Mouse (Mus musculus) mature B cell (primary cell): ENCODE data around the gene Ywhag.

Experiments
- in situ Hi-C: fragments of 300-500 bp; cut with MboI; formaldehyde crosslinking; loops from 2 replicates; pipeline ENCODE4 v1.14.3; 2019

Gene Ywhag

GRCm38 (mm10) chr5:135911633-135912220, 22.7 kb downstream of the Ywhag start:
- in situ Hi-C loops, result no loop called here

- in situ Hi-C loops, result no loop called here
Observed at GRCm38 (mm10) chr5:135910813-135911212, 23.6 kb downstream of the Ywhag start.

- in situ Hi-C loops, result no loop called here
Observed at GRCm38 (mm10) chr5:135909646-135910045, 24.8 kb downstream of the Ywhag start.

GRCm38 (mm10) chr5:135908989-135909388, 25.4 kb downstream of the Ywhag start:
- in situ Hi-C loops, result no loop called here

- in situ Hi-C loops, result no loop called here
Observed at GRCm38 (mm10) chr5:135908185-135908584, 26.2 kb downstream of the Ywhag start.

- in situ Hi-C loops, result no loop called here
Observed at GRCm38 (mm10) chr5:135907256-135907655, 27.2 kb downstream of the Ywhag start.

GRCm38 (mm10) chr5:135906846-135907245, 27.6 kb downstream of the Ywhag start:
- in situ Hi-C loops, result no loop called here

- in situ Hi-C loops, result no loop called here
Observed at GRCm38 (mm10) chr5:135905320-135906225, 28.8 kb downstream of the Ywhag start.

GRCm38 (mm10) chr5:135904259-135904658, 30.2 kb downstream of the Ywhag start:
- in situ Hi-C loops, result no loop called here

GRCm38 (mm10) chr5:135903551-135904151, 30.8 kb downstream of the Ywhag start:
- in situ Hi-C loops, result no loop called here

GRCm38 (mm10) chr5:135903058-135903457, 31.4 kb downstream of the Ywhag start:
- in situ Hi-C loops, result no loop called here

GRCm38 (mm10) chr5:135901354-135902095, 32.9 kb downstream of the Ywhag start:
- in situ Hi-C loops, result no loop called here

GRCm38 (mm10) chr5:135900701-135901100, 33.7 kb downstream of the Ywhag start:
- in situ Hi-C loops, result no loop called here

GRCm38 (mm10) chr5:135899833-135900232, 34.6 kb downstream of the Ywhag start:
- in situ Hi-C loops, result no loop called here

GRCm38 (mm10) chr5:135898995-135899394, 35.4 kb downstream of the Ywhag start:
- in situ Hi-C loops, result no loop called here

- in situ Hi-C loops, result no loop called here
Observed at GRCm38 (mm10) chr5:135898028-135898427, 36.4 kb downstream of the Ywhag start.

- in situ Hi-C loops, result no loop called here
Observed at GRCm38 (mm10) chr5:135894958-135895357, 39.5 kb downstream of the Ywhag start.

- in situ Hi-C loops, result no loop called here
Observed at GRCm38 (mm10) chr5:135892589-135893351, 41.6 kb downstream of the Ywhag start.

- in situ Hi-C loops, result no loop called here
Observed at GRCm38 (mm10) chr5:135890920-135891319, 43.5 kb downstream of the Ywhag start.

GRCm38 (mm10) chr5:135890323-135890722, 44.1 kb downstream of the Ywhag start:
- in situ Hi-C loops, result no loop called here
